ENCODE assay signal across 20 mouse cellular contexts in the genomic region with DNA sequence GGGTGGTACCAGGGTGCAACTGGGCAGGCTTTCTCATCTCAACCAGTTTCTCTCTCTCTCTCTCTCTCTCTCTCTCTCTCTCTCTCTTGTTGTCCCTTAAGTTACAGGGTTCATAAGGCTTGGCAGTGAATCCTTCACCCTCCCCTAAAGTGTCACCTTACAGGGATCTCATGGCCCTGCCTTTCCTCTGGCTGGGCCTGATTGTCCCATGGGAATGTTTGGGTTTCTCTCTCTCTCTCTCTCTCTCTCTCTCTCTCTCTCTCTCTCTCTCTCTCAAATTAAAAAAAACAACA. TPM values are rescaled to one million over a fixed set of nuclear protein-coding genes. Genes with fewer than 3 reads are reported as not detected.
DNase-seq lines count a peak whose midpoint lies in the region; ATAC-seq lines count a peak whose summit lies in the region.
"Had no signal": no experiment of that assay in that cellular context is flagged by ENCODE, and none has a peak within 500 bp of the region (broad histone marks: within the 10 kb centered on the region; RNA-seq: fewer than 3 reads in every experiment).

No protein-coding gene starts in this region.

- peak overlapping the region; percentile 80; the same call in 1 of the 2 replicates for H3K27ac ChIP-seq in hindbrain, embryonic 15.5 days (replicated peaks)
- no peak overlapping the region for H3K27ac ChIP-seq in limb, embryonic 11.5 days (replicated peaks; ENCODE audit: low read depth, low read length)
- peak overlapping the region; percentile 81 for H3K27ac ChIP-seq in stomach, embryonic 14.5 days (ENCODE audit: low read length)
- H3K27ac ChIP-seq: forebrain, embryonic 10.5 days; liver, embryonic 15.5 days; midbrain, embryonic 10.5 days had no signal

- peaks cover 27% of the 10 kb centered on the region for H3K4me1 ChIP-seq in hindbrain, embryonic 15.5 days (replicated peaks)
- H3K4me1 ChIP-seq in limb, embryonic 11.5 days (ENCODE audit: control insufficient read depth, insufficient read depth, low read length), result peaks cover 72% of the 10 kb centered on the region
- H3K4me1 ChIP-seq in stomach, embryonic 14.5 days (ENCODE audit: control insufficient read depth, insufficient read depth, low read length), result peaks cover 3% of the 10 kb centered on the region; the same call in 1 of the 2 replicates

- H3K27me3 ChIP-seq in hindbrain, embryonic 15.5 days, result peaks cover 84% of the 10 kb centered on the region
- H3K27me3 ChIP-seq in limb, embryonic 11.5 days (ENCODE audit: control insufficient read depth, insufficient read depth, low read length), result no peaks in the 10 kb centered on the region
- peaks cover 18% of the 10 kb centered on the region for H3K27me3 ChIP-seq in stomach, embryonic 14.5 days (ENCODE audit: control insufficient read depth, insufficient read depth, low read length)

- peak overlapping the region; percentile 53 for H3K4me2 ChIP-seq in hindbrain, embryonic 15.5 days
- H3K4me2 ChIP-seq in limb, embryonic 11.5 days (ENCODE audit: low read depth, severe bottlenecking), result peak overlapping the region; percentile 98
- H3K4me2 ChIP-seq in stomach, embryonic 14.5 days (replicated peaks; ENCODE audit: low read depth, low read length), result peak overlapping the region; percentile 78

- no peak for ATAC-seq in hindbrain, embryonic 15.5 days (ENCODE audit: low FRiP score, low read depth)
- no peak for ATAC-seq in limb, embryonic 11.5 days (ENCODE audit: insufficient number of reproducible peaks, low FRiP score, low TSS enrichment, low read depth)
- ATAC-seq in stomach, embryonic 14.5 days (ENCODE audit: insufficient number of reproducible peaks, insufficient read depth, low FRiP score, low read depth), result no peak
- no peak for ATAC-seq in erythroid progenitor cell, adult 5-6 weeks (replicated peaks; ENCODE audit: low FRiP score, poor library complexity, severe bottlenecking)
- no peak for ATAC-seq in erythroblast, adult 5-6 weeks (replicated peaks; ENCODE audit: low FRiP score, poor library complexity, severe bottlenecking)
- ATAC-seq: CD4-positive, CD25-positive, alpha-beta regulatory T cell, adult 4 months; inflammation-experienced regulatory T-cells, adult 6 months had no signal

- H3K9me3 ChIP-seq in hindbrain, embryonic 15.5 days, result no peaks in the 10 kb centered on the region
- no peaks in the 10 kb centered on the region for H3K9me3 ChIP-seq in limb, embryonic 11.5 days (ENCODE audit: control insufficient read depth, low read length)
- H3K9me3 ChIP-seq in stomach, embryonic 14.5 days (ENCODE audit: control insufficient read depth, low read depth, low read length), result no peaks in the 10 kb centered on the region
- H3K9me3 ChIP-seq: forebrain, embryonic 10.5 days; liver, embryonic 15.5 days; midbrain, embryonic 10.5 days had no signal

- H3K4me3 ChIP-seq in hindbrain, embryonic 15.5 days, result peak overlapping the region; percentile 38; the same call in 1 of the 2 replicates
- H3K4me3 ChIP-seq in limb, embryonic 11.5 days (ENCODE audit: low read depth, low read length), result no peak overlapping the region
- peak overlapping the region; percentile 90; the same call in 1 of the 2 replicates for H3K4me3 ChIP-seq in stomach, embryonic 14.5 days (ENCODE audit: low read depth, low read length)
- H3K4me3 ChIP-seq: forebrain, embryonic 10.5 days; liver, embryonic 15.5 days; midbrain, embryonic 10.5 days had no signal

- no peaks in the 10 kb centered on the region for H3K36me3 ChIP-seq in hindbrain, embryonic 15.5 days
- H3K36me3 ChIP-seq in limb, embryonic 11.5 days (ENCODE audit: control insufficient read depth, insufficient read depth, low read length), result peaks cover 2% of the 10 kb centered on the region; the same call in 1 of the 2 replicates
- H3K36me3 ChIP-seq in stomach, embryonic 14.5 days (ENCODE audit: control insufficient read depth, insufficient read depth, low read length), result no peaks in the 10 kb centered on the region
- H3K36me3 ChIP-seq: forebrain, embryonic 10.5 days; liver, embryonic 15.5 days; midbrain, embryonic 10.5 days had no signal

- H3K9ac ChIP-seq in hindbrain, embryonic 15.5 days, result no peak overlapping the region
- H3K9ac ChIP-seq in limb, embryonic 11.5 days (ENCODE audit: low read length), result peak overlapping the region; percentile 40
- H3K9ac ChIP-seq in stomach, embryonic 14.5 days (replicated peaks; ENCODE audit: low read depth, low read length), result peak overlapping the region; percentile 37
- H3K9ac ChIP-seq: liver, embryonic 15.5 days had no signal

- peak; percentile 5 for DNase-seq in kidney, postnatal 14 days
- DNase-seq in kidney, postnatal 36 days, result no peak
- DNase-seq in limb, embryonic 11.5 days (ENCODE audit: low spot score), result no peak
- DNase-seq: cerebellum, postnatal 36 days; spleen, adult 18-20 months; thymus, adult 18-20 months had no signal

RNA-seq across cellular contexts. Expression of gene Hoxa6, which starts 0.9 kb away (rescaled TPM):
- polyA plus RNA-seq in hindbrain, embryonic 15.5 days (2015; fragmentation: Nextera tagmentation; extraction: Ambion mirVana), result 10.4 and 13.4 TPM in 2 replicates
- 3.5 and 4.6 TPM in 2 replicates for polyA plus RNA-seq in limb, embryonic 11.5 days (2014; fragmentation: Nextera tagmentation; extraction: Ambion mirVana)
- 3.4 TPM in 2 replicates for polyA plus RNA-seq in stomach, embryonic 14.5 days (2014; fragmentation: Nextera tagmentation; extraction: Ambion mirVana)
- not detected in 2 replicates for total RNA-seq in erythroid progenitor cell, adult 5-6 weeks (2015; ENCODE audit: low replicate concordance)
- not detected in 2 replicates for total RNA-seq in erythroid progenitor cell, adult 5-6 weeks (2017; ENCODE audit: low replicate concordance)
- total RNA-seq in erythroblast, adult 5-6 weeks (2015; ENCODE audit: low replicate concordance), result not detected in 2 replicates
- not detected in 2 replicates for total RNA-seq in erythroblast, adult 5-6 weeks (2017; ENCODE audit: low replicate concordance)
- total RNA-seq: layer of hippocampus, postnatal 10 days; left cerebral cortex, postnatal 25 days had no signal
- polyA plus RNA-seq: CD4-positive, CD25-positive, alpha-beta regulatory T cell, adult 4 months; embryonic facial prominence, embryonic 11.5 days; forebrain, embryonic 10.5 days; heart, embryonic 16.5 days; inflammation-experienced regulatory T-cells, adult 6 months; liver, embryonic 15.5 days; midbrain, embryonic 10.5 days had no signal

RNA-seq across cellular contexts. Expression of gene Hoxa5, which starts 3.2 kb away (rescaled TPM):
- 105 and 115 TPM in 2 replicates for polyA plus RNA-seq in hindbrain, embryonic 15.5 days (2015; fragmentation: Nextera tagmentation; extraction: Ambion mirVana)
- polyA plus RNA-seq in limb, embryonic 11.5 days (2014; fragmentation: Nextera tagmentation; extraction: Ambion mirVana), result 11.0 and 11.3 TPM in 2 replicates
- 24.4 and 27.1 TPM in 2 replicates for polyA plus RNA-seq in stomach, embryonic 14.5 days (2014; fragmentation: Nextera tagmentation; extraction: Ambion mirVana)
- not detected in 2 replicates for total RNA-seq in erythroid progenitor cell, adult 5-6 weeks (2015; ENCODE audit: low replicate concordance)
- not detected in 2 replicates for total RNA-seq in erythroid progenitor cell, adult 5-6 weeks (2017; ENCODE audit: low replicate concordance)
- not detected in 2 replicates for total RNA-seq in erythroblast, adult 5-6 weeks (2015; ENCODE audit: low replicate concordance)
- total RNA-seq in erythroblast, adult 5-6 weeks (2017; ENCODE audit: low replicate concordance), result 0.17 and 0.56 TPM in 2 replicates
- total RNA-seq: layer of hippocampus, postnatal 10 days; left cerebral cortex, postnatal 25 days had no signal
- polyA plus RNA-seq: CD4-positive, CD25-positive, alpha-beta regulatory T cell, adult 4 months; forebrain, embryonic 10.5 days; inflammation-experienced regulatory T-cells, adult 6 months; midbrain, embryonic 10.5 days had no signal

RNA-seq across cellular contexts. Expression of gene Hoxa3, which starts 5.5 kb away (rescaled TPM):
- polyA plus RNA-seq in hindbrain, embryonic 15.5 days (2015; fragmentation: Nextera tagmentation; extraction: Ambion mirVana), result 15.7 and 16.3 TPM in 2 replicates
- 5.6 and 6.2 TPM in 2 replicates for polyA plus RNA-seq in limb, embryonic 11.5 days (2014; fragmentation: Nextera tagmentation; extraction: Ambion mirVana)
- polyA plus RNA-seq in stomach, embryonic 14.5 days (2014; fragmentation: Nextera tagmentation; extraction: Ambion mirVana), result 15.5 and 16.0 TPM in 2 replicates
- not detected in 2 replicates for total RNA-seq in erythroid progenitor cell, adult 5-6 weeks (2015; ENCODE audit: low replicate concordance)
- 0.45 TPM in 1 of 2 replicates, not detected in the other for total RNA-seq in erythroid progenitor cell, adult 5-6 weeks (2017; ENCODE audit: low replicate concordance)
- total RNA-seq in erythroblast, adult 5-6 weeks (2015; ENCODE audit: low replicate concordance), result not detected in 2 replicates
- total RNA-seq in erythroblast, adult 5-6 weeks (2017; ENCODE audit: low replicate concordance), result not detected in 2 replicates
- total RNA-seq: layer of hippocampus, postnatal 10 days; left cerebral cortex, postnatal 25 days had no signal
- polyA plus RNA-seq: forebrain, embryonic 10.5 days; inflammation-experienced regulatory T-cells, adult 6 months; midbrain, embryonic 10.5 days had no signal

RNA-seq across cellular contexts. Expression of gene Gm28308, which starts 5.5 kb away (rescaled TPM):
- not detected in 2 replicates for polyA plus RNA-seq in hindbrain, embryonic 15.5 days (2015; fragmentation: Nextera tagmentation; extraction: Ambion mirVana)
- 1.1 and 1.3 TPM in 2 replicates for polyA plus RNA-seq in limb, embryonic 11.5 days (2014; fragmentation: Nextera tagmentation; extraction: Ambion mirVana)
- not detected in 2 replicates for polyA plus RNA-seq in stomach, embryonic 14.5 days (2014; fragmentation: Nextera tagmentation; extraction: Ambion mirVana)
- total RNA-seq in erythroid progenitor cell, adult 5-6 weeks (2015; ENCODE audit: low replicate concordance), result not detected in 2 replicates
- not detected in 2 replicates for total RNA-seq in erythroid progenitor cell, adult 5-6 weeks (2017; ENCODE audit: low replicate concordance)
- total RNA-seq in erythroblast, adult 5-6 weeks (2015; ENCODE audit: low replicate concordance), result not detected in 2 replicates
- total RNA-seq in erythroblast, adult 5-6 weeks (2017; ENCODE audit: low replicate concordance), result not detected in 2 replicates
- total RNA-seq: granulocyte monocyte progenitor cell, adult 5-6 weeks; layer of hippocampus, postnatal 10 days; left cerebral cortex, postnatal 25 days had no signal
- polyA plus RNA-seq: CD4-positive, CD25-positive, alpha-beta regulatory T cell, adult 4 months; forebrain, embryonic 10.5 days; heart, embryonic 16.5 days; inflammation-experienced regulatory T-cells, adult 6 months; liver, embryonic 15.5 days; midbrain, embryonic 10.5 days had no signal

RNA-seq across cellular contexts. Expression of gene Hoxa7, which starts 14.0 kb away (rescaled TPM):
- polyA plus RNA-seq in hindbrain, embryonic 15.5 days (2015; fragmentation: Nextera tagmentation; extraction: Ambion mirVana), result 8.3 and 20.5 TPM in 2 replicates
- polyA plus RNA-seq in limb, embryonic 11.5 days (2014; fragmentation: Nextera tagmentation; extraction: Ambion mirVana), result 14.7 and 16.2 TPM in 2 replicates
- polyA plus RNA-seq in stomach, embryonic 14.5 days (2014; fragmentation: Nextera tagmentation; extraction: Ambion mirVana), result 13.7 and 13.9 TPM in 2 replicates
- total RNA-seq in erythroid progenitor cell, adult 5-6 weeks (2015; ENCODE audit: low replicate concordance), result 1.1 and 8.4 TPM in 2 replicates
- total RNA-seq in erythroid progenitor cell, adult 5-6 weeks (2017; ENCODE audit: low replicate concordance), result 1.3 and 3.8 TPM in 2 replicates
- 0.77 and 2.5 TPM in 2 replicates for total RNA-seq in erythroblast, adult 5-6 weeks (2015; ENCODE audit: low replicate concordance)
- total RNA-seq in erythroblast, adult 5-6 weeks (2017; ENCODE audit: low replicate concordance), result 1.3 and 2.1 TPM in 2 replicates
- total RNA-seq: layer of hippocampus, postnatal 10 days; left cerebral cortex, postnatal 25 days had no signal
- polyA plus RNA-seq: CD4-positive, CD25-positive, alpha-beta regulatory T cell, adult 4 months; forebrain, embryonic 10.5 days; inflammation-experienced regulatory T-cells, adult 6 months; midbrain, embryonic 10.5 days had no signal
